Comparison of ENCODE assay signal across 9 mouse cellular contexts in the genomic region with DNA sequence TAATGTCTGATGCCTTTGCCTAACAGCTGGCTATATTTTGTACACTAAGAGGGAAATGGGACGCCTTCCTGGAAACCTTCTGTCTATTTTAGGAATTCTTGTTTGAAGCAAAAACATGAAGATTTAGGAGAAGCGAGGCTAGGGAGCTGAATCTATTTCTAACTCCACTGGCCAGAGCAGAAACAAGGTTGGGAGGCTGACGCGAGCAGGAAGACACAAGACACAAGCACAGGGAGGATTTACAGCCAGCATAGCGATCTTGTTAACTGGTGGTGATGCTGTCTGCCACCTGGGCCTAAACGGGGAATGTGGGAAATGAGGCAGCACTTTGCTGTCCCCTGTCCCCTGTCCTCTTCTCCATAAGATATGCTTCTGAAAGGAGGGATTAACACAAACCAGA.
A peak's percentile ranks its signal among the peaks of the same experiment; 100 is the strongest.
DNase-seq lines count a peak whose midpoint lies in the region; ATAC-seq and TF ChIP-seq lines count a peak whose summit lies in the region.
"Had no signal": no experiment of that assay in that cellular context is flagged by ENCODE, and none has a peak within 500 bp of the region (broad histone marks: within the 10 kb centered on the region; RNA-seq: fewer than 3 reads in every experiment).

No protein-coding gene starts in this region.

- no peak for DNase-seq in heart, postnatal 0 days (ENCODE audit: low spot score)
- DNase-seq in heart, postnatal 25 days (ENCODE audit: low spot score) = no peak
- DNase-seq in hindbrain, embryonic 11.5 days (ENCODE audit: low spot score) = no peak
- DNase-seq in left cerebral cortex, postnatal 36 days (ENCODE audit: low spot score in 2 of 2) = no peak
- DNase-seq in right cerebral cortex, postnatal 36 days (ENCODE audit: low spot score in 2 of 2) = no peak
- DNase-seq in layer of hippocampus, postnatal 10 days (ENCODE audit: low spot score in 2 of 2) = no peak
- DNase-seq: cerebellum, postnatal 10 days had no signal

- H3K4me2 ChIP-seq in heart, postnatal 0 days (ENCODE audit: low read depth, low read length) = no peak overlapping the region
- H3K4me2 ChIP-seq in hindbrain, embryonic 11.5 days (replicated peaks; ENCODE audit: low read depth, low read length) = peak overlapping the region; percentile 2; the same call in 1 of the 2 replicates
- H3K4me2 ChIP-seq in midbrain, embryonic 15.5 days = peak overlapping the region; percentile 12

- no peaks in the 10 kb centered on the region for H3K27me3 ChIP-seq in heart, postnatal 0 days (ENCODE audit: control insufficient read depth, insufficient read depth, low read length)
- no peaks in the 10 kb centered on the region for H3K27me3 ChIP-seq in hindbrain, embryonic 11.5 days (ENCODE audit: control insufficient read depth, insufficient read depth, low read length)
- no peaks in the 10 kb centered on the region for H3K27me3 ChIP-seq in midbrain, embryonic 15.5 days (replicated peaks)

- WGBS in heart, postnatal 0 days = 18% methylated on average over 6 of the region's 6 CpGs
- WGBS in hindbrain, embryonic 11.5 days = 11% methylated on average over 6 of the region's 6 CpGs
- WGBS in midbrain, embryonic 15.5 days = 10% methylated on average over 6 of the region's 6 CpGs

- H3K36me3 ChIP-seq in heart, postnatal 0 days (replicated peaks; ENCODE audit: control insufficient read depth, insufficient read depth, low read length) = peaks cover 8% of the 10 kb centered on the region; the same call in 1 of the 2 replicates
- no peaks in the 10 kb centered on the region for H3K36me3 ChIP-seq in hindbrain, embryonic 11.5 days (ENCODE audit: control insufficient read depth, insufficient read depth, low read length)
- H3K36me3 ChIP-seq in midbrain, embryonic 15.5 days (replicated peaks) = no peaks in the 10 kb centered on the region

- intact Hi-C loops in heart, postnatal 25 days (cut with DNase I) = no loop called here
- intact Hi-C loops in left cerebral cortex, postnatal 36 days (cut with DNase I) = no loop called here

- TF ChIP-seq EP300 in heart, postnatal 0 days (IDR thresholded peaks at IDR 0.05; ENCODE audit: low read depth) = no peak

- H3K9ac ChIP-seq in heart, postnatal 0 days (replicated peaks; ENCODE audit: low read depth, low read length) = no peak overlapping the region
- peak overlapping the region; percentile 52; the same call in 1 of the 2 replicates for H3K9ac ChIP-seq in hindbrain, embryonic 11.5 days (ENCODE audit: low read depth, low read length)
- H3K9ac ChIP-seq in midbrain, embryonic 15.5 days = peak overlapping the region; percentile 18

- H3K27ac ChIP-seq in heart, postnatal 0 days (ENCODE audit: low read depth) = peak overlapping the region; percentile 82
- H3K27ac ChIP-seq in brown adipose tissue, adult 24 weeks (replicated peaks; ENCODE audit: low read depth, low read length) = peak overlapping the region; percentile 46
- peak overlapping the region; percentile 96 for H3K27ac ChIP-seq in hindbrain, embryonic 11.5 days (ENCODE audit: low read depth, low read length)
- peak overlapping the region; percentile 74 for H3K27ac ChIP-seq in midbrain, embryonic 15.5 days

- ATAC-seq in heart, postnatal 0 days (ENCODE audit: insufficient read depth, low read depth) = no peak
- no peak for ATAC-seq in hindbrain, embryonic 11.5 days (ENCODE audit: low FRiP score)
- ATAC-seq in midbrain, embryonic 15.5 days (replicated peaks) = no peak

- no peaks in the 10 kb centered on the region for H3K9me3 ChIP-seq in heart, postnatal 0 days (replicated peaks; ENCODE audit: control insufficient read depth, low read length)
- H3K9me3 ChIP-seq in hindbrain, embryonic 11.5 days (ENCODE audit: control insufficient read depth, low read length) = no peaks in the 10 kb centered on the region
- no peaks in the 10 kb centered on the region for H3K9me3 ChIP-seq in midbrain, embryonic 15.5 days

- peaks cover 64% of the 10 kb centered on the region for H3K4me1 ChIP-seq in heart, postnatal 0 days (ENCODE audit: control insufficient read depth, insufficient read depth)
- H3K4me1 ChIP-seq in brown adipose tissue, adult 24 weeks (ENCODE audit: control insufficient read depth, insufficient read depth, insufficient read length, low read length) = peaks cover 7% of the 10 kb centered on the region; the same call in 1 of the 2 replicates
- peaks cover 55% of the 10 kb centered on the region for H3K4me1 ChIP-seq in hindbrain, embryonic 11.5 days (replicated peaks; ENCODE audit: control insufficient read depth, insufficient read depth, low read length)
- peaks cover 83% of the 10 kb centered on the region for H3K4me1 ChIP-seq in midbrain, embryonic 15.5 days

- H3K4me3 ChIP-seq in heart, postnatal 0 days (ENCODE audit: low read depth, low read length) = no peak overlapping the region
- no peak overlapping the region for H3K4me3 ChIP-seq in brown adipose tissue, adult 24 weeks (ENCODE audit: insufficient read depth, low read depth, low read length)
- no peak overlapping the region for H3K4me3 ChIP-seq in hindbrain, embryonic 11.5 days (ENCODE audit: low read depth, low read length)
- no peak overlapping the region for H3K4me3 ChIP-seq in midbrain, embryonic 15.5 days

- TF ChIP-seq CTCF in heart, postnatal 0 days (IDR thresholded peaks at IDR 0.05; ENCODE audit: low read depth) = no peak

Comparison
In these comparisons a context has a peak if more than half of its experiments do, and no peak if none do; other contexts are left out.
1. H3K27ac ChIP-seq: peak in every context shown above with its lines; median percentile 96 in hindbrain, embryonic 11.5 days; 82 in heart, postnatal 0 days; 74 in midbrain, embryonic 15.5 days; 46 in brown adipose tissue, adult 24 weeks.